Mouse (Mus musculus): ENCODE measurements at regions not wholly inside any gene's neighbourhood (a gene's known extent, or its start where the extent isn't known, plus 50 kb on each side); places are given as distances from the start of the nearest gene placed in this dataset.

DNA sequence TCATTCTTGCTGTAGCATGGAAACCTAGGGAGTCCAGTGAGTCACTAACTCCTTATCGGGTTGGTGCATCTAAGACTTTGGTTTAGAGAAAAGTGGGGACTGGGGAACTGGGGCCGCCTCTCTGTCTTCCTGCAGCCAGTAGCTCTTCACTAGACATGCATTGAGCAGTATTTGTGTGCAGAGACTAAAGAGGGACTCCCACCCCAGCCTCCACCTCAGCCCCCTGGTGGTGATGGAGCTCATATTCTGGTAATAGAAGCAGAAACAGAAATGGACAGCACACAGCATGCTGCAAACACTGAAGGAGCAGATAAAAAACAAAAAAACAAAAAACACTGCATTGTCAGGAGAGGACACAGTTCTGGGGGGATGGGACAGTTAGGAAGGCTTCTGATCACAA lies 73.3 kb upstream of the Mgme1 start:
- no peak overlapping the region for H3K27ac ChIP-seq (ENCODE audit: insufficient read depth, low read length)
- 0 out of 2 replicates have a peak, but pooled peaks have one; percentile 5 for TF ChIP-seq CTCF (IDR thresholded peaks at IDR 0.05; ENCODE audit: borderline replicate concordance, insufficient read depth, low read length)
- TF ChIP-seq POLR2A (IDR thresholded peaks at IDR 0.05; ENCODE audit: low read depth, low read length), result no peak
- peaks cover 5% of the 10 kb centered on the region; the same call in 1 of the 2 replicates for H3K4me1 ChIP-seq (ENCODE audit: control insufficient read depth, insufficient read depth, low read length)
- H3K4me3 ChIP-seq (ENCODE audit: insufficient read depth, low read length), result no peak overlapping the region

DNA sequence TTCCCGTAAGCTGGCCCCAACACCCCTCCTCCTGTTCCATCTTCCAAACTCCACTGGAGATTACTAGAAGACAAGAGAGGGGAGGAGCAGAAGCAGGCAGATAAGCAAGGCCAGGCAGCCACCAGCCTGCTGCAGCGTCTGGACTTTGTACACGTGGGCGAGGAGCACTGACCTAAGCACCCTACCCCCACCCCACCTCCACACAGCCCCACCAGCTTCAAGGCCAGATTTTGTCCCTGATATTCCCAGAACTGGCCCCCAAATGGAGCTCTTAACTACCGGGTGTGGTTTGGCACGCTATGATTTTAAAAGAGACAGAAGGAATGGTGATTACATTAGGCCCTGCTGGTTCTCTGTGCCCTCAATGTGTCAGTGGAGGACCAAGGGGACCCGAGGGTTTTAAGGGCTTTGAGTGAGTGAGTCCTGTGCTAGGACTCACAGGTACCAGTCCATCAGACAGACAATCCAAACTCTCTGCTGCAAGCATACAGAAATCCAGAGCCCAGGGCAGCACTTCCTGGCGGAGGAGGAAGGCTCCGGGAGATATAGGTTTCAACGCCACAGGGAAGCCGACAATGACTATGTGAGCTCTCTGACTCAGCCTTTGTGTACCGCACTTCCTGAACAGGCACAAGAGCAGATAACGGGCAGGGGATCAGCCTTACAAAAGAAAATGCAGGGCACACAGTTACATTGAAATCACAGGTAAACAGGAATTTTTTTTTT lies 72.0 kb upstream of the Mgme1 start:
- TF ChIP-seq POLR2A (IDR thresholded peaks at IDR 0.05; ENCODE audit: low read depth, low read length) (no peak), CTCF (IDR thresholded peaks at IDR 0.05; ENCODE audit: borderline replicate concordance, insufficient read depth, low read length) (no peak)
- Histone ChIP-seq H3K4me3 (ENCODE audit: insufficient read depth, low read length) (no peak overlapping the region), H3K27ac (ENCODE audit: insufficient read depth, low read length) (no peak overlapping the region), H3K4me1 (ENCODE audit: control insufficient read depth, insufficient read depth, low read length) (peaks cover 5% of the 10 kb centered on the region; the same call in 1 of the 2 replicates)

All from embryonic fibroblast, embryonic 13.5 days (primary cell).